Mouse (Mus musculus) spleen, adult 2 months (tissue): ENCODE data around the gene Jup.

Source experiments
- CTCF ChIP-seq: fragments of 200-500 bp; IDR thresholded peaks from 2 replicates; pipeline ENCODE4 v1.5.1; 2011; ENCODE audit warnings: mild to moderate bottlenecking, inconsistent platforms; ENCODE audit not compliant: insufficient read depth, insufficient read length, insufficient replicate concordance; ENCODE audit errors: extremely low read depth
- POLR2A ChIP-seq: fragments of 200-500 bp; IDR thresholded peaks from 2 replicates; pipeline ENCODE4 v1.6.1; 2011; ENCODE audit warnings: low read depth, low read length, inconsistent platforms

- no peak for TF ChIP-seq POLR2A
- no peak for TF ChIP-seq CTCF
Observed at GRCm38 (mm10) chr11:100430052-100430451, 32.5 kb upstream of the Jup start.
